Mouse (Mus musculus) lung, embryonic 14.5 days (tissue): ENCODE data around the gene Apba3. TPM values are rescaled to one million over a fixed set of nuclear protein-coding genes. Genes with fewer than 3 reads are reported as not detected.

Experiments
- ATAC-seq: fragments of 200-750 bp; cut with Nextera tagmentation; 2 replicates; pipeline ENCODE4 v1.8.0; 2017; ENCODE audit warnings: mild to moderate bottlenecking, moderate TSS enrichment, moderate library complexity; ENCODE audit not compliant: insufficient read depth
- DNase-seq: peaks from one replicate; pipeline ENCODE4 v3.0.0-alpha.2; 2015
- H3K27ac ChIP-seq: fragments of 300-500 bp; sonication (generic); 2 replicates; pipeline ENCODE4 v1.5.1; 2014; ENCODE audit warnings: low read depth, mild to moderate bottlenecking, moderate library complexity
- H3K27me3 ChIP-seq: fragments of 300-500 bp; sonication (generic); 2 replicates; pipeline ENCODE4 v1.6.1; 2014; ENCODE audit warnings: low read length, control low read depth; ENCODE audit not compliant: insufficient read depth
- H3K36me3 ChIP-seq: fragments of 300-500 bp; sonication (generic); 2 replicates; pipeline ENCODE4 v1.6.1; 2014; ENCODE audit warnings: control low read depth; ENCODE audit not compliant: insufficient read depth
- H3K4me1 ChIP-seq: fragments of 300-500 bp; sonication (generic); 2 replicates; pipeline ENCODE4 v1.6.1; 2014; ENCODE audit warnings: antibody characterized with exemption, control low read depth; ENCODE audit not compliant: insufficient read depth
- H3K4me2 ChIP-seq: fragments of 300-500 bp; sonication (generic); 2 replicates; pipeline ENCODE4 v1.6.1; 2014; ENCODE audit warnings: mild to moderate bottlenecking
- H3K4me3 ChIP-seq: fragments of 300-500 bp; sonication (generic); 2 replicates; pipeline ENCODE4 v1.5.1; 2014; ENCODE audit warnings: low read depth, low read length
- H3K9ac ChIP-seq: fragments of 300-500 bp; sonication (generic); 2 replicates; pipeline ENCODE4 v1.6.1; 2014
- H3K9me3 ChIP-seq: fragments of 300-500 bp; sonication (generic); 2 replicates; pipeline ENCODE4 v1.6.1; 2016; ENCODE audit warnings: low read depth, low read length, control low read depth
- CTCF ChIP-seq: IDR thresholded peaks from 2 replicates; pipeline ENCODE4 v1.5.1; 2016; ENCODE audit warnings: antibody characterized with exemption, low read depth
- WGBS: fragments of 180-500 bp; shearing (Covaris S2); extraction: QIAGEN DNeasy Blood & Tissue Kit; methylation state at CpG from one replicate; pipeline ENCODE4 v1.1.7; 2014; 5-methylcytosine and 5-hydroxymethylcytosine counted together
- polyA plus RNA-seq: library from polyadenylated mRNA; unstranded; fragments of >200 nt; fragmentation: Nextera tagmentation; extraction: Ambion mirVana; gene quantifications from 2 replicates; pipeline ENCODE4 v1.2.1, GENCODE M21; 2014

Gene Apba3
- polyA plus RNA-seq, 1 experiment from 2014 or later = 50.4 TPM

- Histone ChIP-seq H3K4me1 (peaks cover 4% of the 10 kb centered on the region; the same call in 1 of the 2 replicates), H3K9ac (no peak within 1 kb of the TSS), H3K36me3 (no peaks in the 10 kb centered on the region), H3K4me2 (peak within 1 kb of the TSS; percentile 20; the same call in 1 of the 2 replicates), H3K4me3 (no peak within 1 kb of the TSS), H3K27me3 (peaks cover 37% of the 10 kb centered on the region), H3K27ac (no peak within 1 kb of the TSS), H3K9me3 (no peaks in the 10 kb centered on the region)
- DNase-seq (peak; percentile 40), ATAC-seq (no peak)
- peak; percentile 66 for TF ChIP-seq CTCF
- WGBS = 11% methylated on average over 27 of the region's 27 CpGs
These were observed 36.1 kb upstream of the Apba3 start, which contains the start of gene Atcay for GRCm38 (mm10) chr10:81230438-81231332. Gene Atcay, minus strand, starts transcription at chr10:81230833.

DNA sequence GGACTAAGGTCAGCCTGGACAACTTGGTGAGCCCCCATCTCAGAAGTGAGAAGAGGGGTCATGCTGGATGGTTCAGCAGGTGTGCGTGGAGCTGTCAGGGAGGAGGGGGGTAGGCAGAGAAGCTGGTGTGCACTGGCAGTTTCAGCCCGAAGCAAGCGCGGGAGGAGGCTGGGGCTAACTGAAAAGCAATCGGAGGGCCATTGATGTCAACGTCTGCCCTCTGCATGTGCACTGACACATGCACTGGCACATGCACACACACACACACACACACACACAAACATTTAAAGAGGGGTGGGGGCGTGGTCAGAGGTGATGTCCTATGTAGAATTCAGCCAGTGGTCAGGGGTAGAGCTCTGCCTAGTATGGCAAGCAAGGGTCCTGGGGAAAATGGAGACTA is 35.3 kb upstream of the Apba3 start:
- Histone ChIP-seq H3K9me3 (no peaks in the 10 kb centered on the region), H3K4me2 (no peak overlapping the region), H3K36me3 (no peaks in the 10 kb centered on the region), H3K27me3 (peaks cover 37% of the 10 kb centered on the region), H3K4me1 (peaks cover 4% of the 10 kb centered on the region; the same call in 1 of the 2 replicates), H3K9ac (no peak overlapping the region), H3K4me3 (no peak overlapping the region), H3K27ac (no peak overlapping the region)
- no peak for TF ChIP-seq CTCF
- no peak for ATAC-seq
- 55% methylated on average over 7 of the region's 7 CpGs for WGBS
- no peak for DNase-seq

GRCm38 (mm10) chr10:81232580-81233225 is 34.1 kb upstream of the Apba3 start, which contains the start of gene Zfr2:
Gene Zfr2, plus strand, starts transcription at chr10:81233155.
- Histone ChIP-seq H3K4me1 (peaks cover 4% of the 10 kb centered on the region; the same call in 1 of the 2 replicates), H3K9me3 (no peaks in the 10 kb centered on the region), H3K4me3 (peak within 1 kb of the TSS; percentile 69), H3K27me3 (peaks cover 37% of the 10 kb centered on the region), H3K4me2 (peak within 1 kb of the TSS; percentile 70), H3K36me3 (no peaks in the 10 kb centered on the region), H3K9ac (peak within 1 kb of the TSS; percentile 72), H3K27ac (no peak within 1 kb of the TSS; the same call in 1 of the 2 replicates)
- WGBS = 5% methylated on average over 29 of the region's 29 CpGs
- TF ChIP-seq CTCF = no peak
- DNase-seq (peak; percentile 90), ATAC-seq (peak; percentile 87)

GRCm38 (mm10) chr10:81233226-81233585 is 33.6 kb upstream of the Apba3 start:
- Histone ChIP-seq H3K4me1 (peaks cover 4% of the 10 kb centered on the region; the same call in 1 of the 2 replicates), H3K4me3 (peak overlapping the region; percentile 69), H3K9ac (peak overlapping the region; percentile 72), H3K9me3 (no peaks in the 10 kb centered on the region), H3K4me2 (peak overlapping the region; percentile 70), H3K36me3 (no peaks in the 10 kb centered on the region), H3K27me3 (peaks cover 36% of the 10 kb centered on the region), H3K27ac (no peak overlapping the region)
- TF ChIP-seq CTCF = no peak
- ATAC-seq = peak; percentile 76
- DNase-seq = no peak
- WGBS = under 1% methylated on average over 28 of the region's 28 CpGs

DNA sequence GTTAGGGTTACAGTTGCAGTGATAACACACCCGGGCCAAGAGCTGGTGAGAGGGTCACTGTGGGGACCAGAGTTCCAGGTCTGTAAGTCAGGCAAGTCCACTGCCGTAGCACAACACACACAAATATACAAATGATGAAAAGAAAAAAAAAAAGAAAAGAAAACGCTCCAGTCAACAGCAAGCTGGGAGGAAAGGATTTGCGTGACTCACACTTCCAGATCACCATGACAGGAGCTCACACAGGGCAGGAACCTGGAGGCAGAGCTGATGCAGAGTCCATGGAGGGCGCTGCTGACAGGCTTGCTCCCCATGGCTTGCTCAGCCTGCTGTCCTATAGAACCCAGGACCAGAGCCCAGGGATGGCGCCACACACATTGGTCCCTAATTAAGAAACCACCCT is 32.6 kb upstream of the Apba3 start:
- 63% methylated on average over 6 of the region's 6 CpGs for WGBS
- TF ChIP-seq CTCF = no peak
- H3K4me3 ChIP-seq = no peak overlapping the region
- H3K4me1 ChIP-seq = peaks cover 4% of the 10 kb centered on the region; the same call in 1 of the 2 replicates
- H3K9ac ChIP-seq = no peak overlapping the region
- H3K27ac ChIP-seq = no peak overlapping the region; the same call in 1 of the 2 replicates
- no peak for ATAC-seq
- H3K27me3 ChIP-seq = peaks cover 32% of the 10 kb centered on the region
- DNase-seq = no peak
- H3K9me3 ChIP-seq = no peaks in the 10 kb centered on the region
- no peaks in the 10 kb centered on the region for H3K36me3 ChIP-seq
- no peak overlapping the region for H3K4me2 ChIP-seq

DNA sequence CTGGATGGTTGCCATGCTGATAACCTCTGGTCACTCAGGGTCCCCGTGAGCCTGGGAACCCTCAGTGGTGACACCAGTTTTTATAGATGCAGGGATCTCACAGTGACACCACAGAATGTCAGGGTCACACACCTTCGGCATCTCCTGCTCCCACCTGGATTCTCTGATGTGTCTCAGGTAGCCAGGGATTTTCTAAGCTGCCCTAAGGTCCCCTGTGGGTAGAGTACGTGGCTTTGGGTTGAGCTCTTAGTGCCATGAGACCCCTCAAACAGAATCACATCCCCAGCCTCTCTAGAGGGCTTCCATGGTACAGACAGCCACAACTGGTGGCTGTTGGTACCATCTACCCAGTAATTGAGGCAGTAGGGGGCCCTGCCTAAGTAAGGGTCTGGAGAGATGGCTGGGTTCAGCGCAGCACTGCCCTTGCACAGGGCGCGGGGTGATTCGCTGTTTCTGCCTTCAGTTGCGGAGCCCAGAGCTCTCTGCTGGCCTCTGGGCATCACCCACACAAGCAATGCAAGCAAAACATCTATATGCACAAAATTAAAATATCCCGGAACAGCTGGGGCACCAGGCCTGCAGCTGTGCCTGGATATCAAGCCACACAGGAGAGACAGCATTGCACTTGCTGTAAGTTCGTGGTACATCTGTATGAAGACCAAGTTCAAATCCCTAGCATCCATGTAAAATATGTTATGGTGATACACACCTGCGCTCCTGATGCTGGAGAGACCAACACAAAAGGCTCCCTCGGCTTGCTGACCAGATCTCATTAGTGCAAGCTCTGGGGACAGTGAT is 30.1 kb upstream of the Apba3 start:
- 81% methylated on average over 12 of the region's 12 CpGs for WGBS
- Histone ChIP-seq H3K9me3 (no peaks in the 10 kb centered on the region), H3K27ac (no peak overlapping the region), H3K4me2 (no peak overlapping the region), H3K27me3 (peaks cover 26% of the 10 kb centered on the region), H3K36me3 (no peaks in the 10 kb centered on the region), H3K9ac (no peak overlapping the region), H3K4me1 (peaks cover 4% of the 10 kb centered on the region; the same call in 1 of the 2 replicates), H3K4me3 (no peak overlapping the region)
- DNase-seq (no peak), ATAC-seq (no peak)
- no peak for TF ChIP-seq CTCF
